Mouse (Mus musculus): ENCODE measurements around the gene 2200002D01Rik.

2200002D01Rik gene

DNA sequence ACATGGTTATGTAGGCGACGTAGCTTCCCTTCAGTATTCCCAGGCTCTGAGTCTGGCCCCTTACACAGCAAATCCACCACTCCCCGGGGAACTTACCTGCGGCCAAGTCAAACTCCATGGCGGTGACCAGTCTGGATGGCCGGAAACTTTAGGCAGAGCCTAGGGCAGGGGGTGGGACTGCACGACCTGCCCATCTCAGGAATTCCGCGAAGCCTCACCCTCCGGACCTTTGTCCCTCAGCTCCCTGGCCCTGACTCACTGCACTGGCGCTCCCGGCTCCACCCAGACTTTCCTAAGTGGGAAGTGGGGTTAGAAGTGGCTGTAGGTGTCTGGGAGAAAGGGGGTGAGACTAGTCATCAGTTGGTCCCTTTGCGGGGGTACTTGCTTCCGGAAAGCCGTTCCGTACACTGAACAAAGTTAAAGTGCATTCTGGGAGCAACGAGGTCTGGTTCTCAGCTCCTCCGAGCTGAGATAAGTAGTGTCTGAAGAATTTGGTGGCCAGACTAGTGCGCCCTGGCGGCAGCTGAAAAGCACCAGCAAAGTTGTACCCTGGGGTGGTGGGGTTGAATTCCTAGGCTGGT lies at the start of gene 2200002D01Rik:
2200002D01Rik (minus strand) TSS at position 206 of the 581 bp plus-strand sequence.
- DNase-seq, result peak; percentile 49 to 51

DNA sequence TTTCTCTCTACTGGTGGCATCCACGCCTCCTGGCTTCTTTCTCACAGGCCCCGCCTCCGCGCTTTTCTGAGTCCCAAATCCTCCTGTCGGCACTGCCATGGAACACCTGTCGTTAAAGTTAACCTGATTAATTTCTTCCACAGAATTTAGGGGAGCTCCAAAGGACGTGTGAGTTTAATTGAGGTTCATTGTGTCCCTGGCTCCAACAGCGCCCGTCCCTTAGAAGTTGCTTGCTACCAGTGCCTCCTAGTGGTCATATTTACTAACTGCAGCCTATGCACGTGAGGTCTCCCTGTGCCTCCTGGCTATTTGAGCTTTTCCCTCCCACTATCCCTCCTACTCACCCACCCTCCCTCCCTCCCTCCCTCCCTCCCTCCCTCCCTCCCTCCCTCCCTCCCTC lies 48.7 kb upstream of the 2200002D01Rik start:
- DNase-seq, result peak; percentile 54 to 60

DNA sequence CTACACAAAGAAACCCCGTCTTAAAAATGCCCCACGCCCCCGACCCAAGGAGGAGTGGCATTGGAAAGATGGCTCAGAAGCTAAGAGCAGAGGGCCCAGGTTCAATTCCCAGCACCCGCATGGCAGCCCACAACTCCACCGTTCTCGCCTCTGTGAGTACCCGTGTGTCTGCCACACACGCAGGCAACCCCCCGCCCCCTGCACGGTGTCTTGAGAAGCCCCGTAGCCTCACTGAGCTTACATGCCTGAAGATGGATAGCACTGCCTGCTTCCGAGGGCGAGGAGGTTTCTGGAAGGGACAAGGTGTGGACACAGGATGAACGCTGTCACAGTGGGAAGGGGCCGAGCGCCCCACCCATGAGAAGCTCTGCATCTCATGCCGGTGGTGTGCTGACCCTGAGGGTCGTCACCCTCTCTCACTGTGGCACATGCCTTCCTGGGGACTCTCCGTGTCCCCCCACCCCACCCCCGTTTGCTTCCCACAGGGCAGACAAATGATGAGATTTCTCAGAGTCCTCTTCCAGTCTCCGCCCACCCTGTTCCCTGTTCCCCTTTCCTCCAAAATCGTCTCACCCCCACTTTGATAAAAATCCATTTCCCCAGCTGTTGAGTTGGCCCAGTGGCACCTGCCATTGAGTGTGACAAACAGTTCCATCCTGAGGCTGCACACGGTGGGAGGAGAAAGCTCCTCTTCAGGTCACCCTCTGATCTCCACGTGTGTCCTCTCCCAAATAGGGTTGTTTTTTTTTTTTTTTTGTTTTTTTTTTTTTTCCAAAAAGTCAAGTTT lies 47.8 kb upstream of the 2200002D01Rik start:
- DNase-seq, result no peak

DNA sequence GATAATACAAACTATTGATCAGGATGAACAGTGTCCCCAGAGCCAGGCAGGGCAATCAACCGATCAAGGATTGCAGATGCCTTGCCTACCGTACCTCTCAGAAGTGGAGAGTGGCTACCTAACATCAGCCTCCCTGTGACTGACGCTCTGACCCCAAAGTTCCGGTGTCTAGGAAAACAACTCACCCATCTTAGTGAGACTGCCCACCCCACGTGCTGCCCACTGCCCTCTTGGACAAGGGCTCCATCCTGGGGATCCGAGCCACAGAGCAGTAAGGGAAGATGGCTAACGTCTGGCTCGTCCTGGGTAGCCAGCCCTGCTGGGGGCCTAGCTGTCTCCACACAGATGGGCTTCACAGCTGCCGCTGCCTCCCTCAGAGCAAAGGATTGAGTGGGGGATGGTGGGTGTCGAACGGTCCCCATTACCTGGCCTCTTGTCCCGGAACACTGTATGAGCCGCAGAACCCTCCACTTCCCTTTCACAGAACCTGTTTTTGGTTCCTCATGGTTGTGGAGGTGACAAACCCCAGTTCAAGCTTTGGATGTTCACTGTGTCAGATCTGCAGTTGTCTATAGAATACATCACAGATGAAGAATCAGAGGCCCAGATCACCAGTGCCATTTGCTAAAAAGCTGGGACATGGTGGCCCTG lies 46.0 kb upstream of the 2200002D01Rik start:
- no peak for DNase-seq

DNA sequence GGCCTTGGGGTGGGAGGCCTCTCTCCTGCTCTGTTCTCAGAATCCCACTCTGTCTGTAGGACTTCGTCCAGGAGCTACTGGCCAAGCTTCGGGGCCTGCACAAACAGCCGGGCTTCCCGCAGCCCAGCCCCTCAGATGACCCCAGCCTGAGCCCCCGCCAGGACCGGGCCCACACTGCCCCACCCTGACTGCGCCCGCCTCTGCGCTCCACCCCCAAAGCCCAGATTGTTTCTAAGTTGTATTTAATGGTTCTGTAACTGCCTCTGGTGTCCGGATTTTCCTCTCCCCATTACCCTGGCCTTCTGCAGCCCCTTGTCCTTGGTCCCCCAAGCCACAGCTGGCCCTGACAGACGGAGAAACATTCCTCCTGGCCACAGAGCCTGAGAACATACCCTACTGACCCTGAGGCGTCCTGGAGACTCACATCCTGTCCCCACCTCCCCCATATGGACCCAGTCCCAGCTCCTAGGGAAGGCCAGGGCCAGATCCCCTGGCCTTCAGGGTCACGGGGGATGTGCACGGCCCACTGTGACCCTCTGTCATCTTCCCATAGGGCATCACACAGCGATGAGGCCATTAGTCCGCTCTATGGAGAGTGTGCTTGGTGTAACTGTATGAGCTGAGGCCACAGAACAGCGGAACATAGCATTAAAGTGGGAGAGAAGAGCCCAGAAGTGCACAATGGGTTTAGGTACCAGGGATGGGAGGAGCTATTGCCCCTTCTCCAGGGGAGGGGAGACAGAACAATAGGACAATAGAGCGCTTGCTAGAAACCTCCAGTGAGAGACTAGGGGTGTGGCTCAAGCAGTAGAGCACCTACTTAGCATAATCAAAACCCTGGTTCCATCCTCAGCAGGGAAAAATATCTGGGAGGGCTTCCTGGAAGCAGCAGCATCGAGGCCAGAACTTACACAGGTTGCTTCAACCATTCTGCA lies 45.1 kb upstream of the 2200002D01Rik start:
- DNase-seq, result no peak

DNA sequence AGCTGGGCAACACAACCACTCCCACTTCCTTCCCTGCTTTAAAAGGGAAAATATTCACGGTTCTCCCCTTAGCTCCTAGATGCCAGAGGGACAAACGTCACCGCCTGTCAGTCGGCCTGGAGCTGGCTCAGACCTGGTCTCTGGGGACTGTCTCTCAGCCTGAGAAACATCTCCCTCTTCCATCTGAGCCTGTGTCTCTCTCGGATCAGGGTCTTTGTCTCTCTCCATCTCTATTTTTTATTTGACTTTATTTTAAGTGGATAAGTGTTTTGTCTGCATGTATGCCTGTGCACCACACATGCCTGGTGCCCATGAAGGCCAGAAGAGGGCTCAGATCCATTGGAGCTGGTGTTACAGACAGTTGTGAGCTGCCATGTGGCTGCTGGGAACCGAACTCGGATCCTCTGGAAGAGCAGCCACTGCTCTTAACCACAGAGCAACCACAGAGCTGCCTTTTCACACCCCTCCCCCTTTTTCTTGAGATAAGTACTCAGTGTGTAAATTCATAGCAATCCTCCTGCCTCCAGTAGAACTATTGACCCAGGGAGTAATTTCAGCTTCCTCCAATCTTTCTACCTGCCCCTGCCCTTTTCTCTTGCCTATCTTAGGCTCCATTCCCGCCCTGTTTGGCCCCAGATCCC lies 44.3 kb upstream of the 2200002D01Rik start:
- DNase-seq, result no peak

DNA sequence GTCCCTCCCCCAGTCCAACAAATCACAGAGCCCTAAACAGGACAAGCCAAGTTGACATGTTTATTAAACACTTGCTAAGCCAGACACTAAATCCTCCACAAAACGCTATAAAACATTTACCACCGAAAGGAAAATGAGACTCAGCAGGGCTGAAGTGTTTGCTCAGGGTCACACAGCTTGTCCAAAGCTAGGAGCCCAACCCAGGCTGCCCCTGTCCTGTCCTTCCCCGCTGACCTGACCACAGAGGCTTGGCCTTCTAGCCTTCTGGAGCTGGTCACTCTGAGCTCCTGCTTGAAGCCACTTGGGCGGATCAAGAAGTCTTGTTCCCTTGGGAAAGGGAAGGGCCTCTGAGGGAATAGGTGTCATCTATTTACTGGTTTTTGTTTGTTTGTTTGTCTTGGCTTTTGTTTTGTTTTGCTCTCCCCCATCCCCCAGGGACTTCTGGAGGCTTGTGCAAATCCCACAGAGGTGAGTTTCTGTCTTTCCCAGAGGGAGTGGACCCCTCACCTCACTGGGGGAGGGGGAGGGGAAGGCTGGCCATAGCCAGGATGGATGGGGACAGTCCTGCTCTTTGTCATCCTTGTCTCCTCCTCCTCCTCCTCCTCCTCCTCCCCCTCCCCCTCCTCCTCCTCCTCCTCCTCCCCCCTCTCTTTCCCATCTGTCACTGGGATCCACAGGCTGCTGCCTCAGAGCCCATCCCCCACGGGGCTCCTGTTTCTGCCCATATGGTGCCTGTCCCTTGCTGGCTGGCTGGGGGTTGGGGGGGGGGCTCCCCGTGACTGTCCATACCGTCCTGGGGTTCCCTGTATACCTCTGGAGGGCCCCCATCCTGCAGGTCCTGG lies 43.6 kb upstream of the 2200002D01Rik start:
- DNase-seq, result no peak

DNA sequence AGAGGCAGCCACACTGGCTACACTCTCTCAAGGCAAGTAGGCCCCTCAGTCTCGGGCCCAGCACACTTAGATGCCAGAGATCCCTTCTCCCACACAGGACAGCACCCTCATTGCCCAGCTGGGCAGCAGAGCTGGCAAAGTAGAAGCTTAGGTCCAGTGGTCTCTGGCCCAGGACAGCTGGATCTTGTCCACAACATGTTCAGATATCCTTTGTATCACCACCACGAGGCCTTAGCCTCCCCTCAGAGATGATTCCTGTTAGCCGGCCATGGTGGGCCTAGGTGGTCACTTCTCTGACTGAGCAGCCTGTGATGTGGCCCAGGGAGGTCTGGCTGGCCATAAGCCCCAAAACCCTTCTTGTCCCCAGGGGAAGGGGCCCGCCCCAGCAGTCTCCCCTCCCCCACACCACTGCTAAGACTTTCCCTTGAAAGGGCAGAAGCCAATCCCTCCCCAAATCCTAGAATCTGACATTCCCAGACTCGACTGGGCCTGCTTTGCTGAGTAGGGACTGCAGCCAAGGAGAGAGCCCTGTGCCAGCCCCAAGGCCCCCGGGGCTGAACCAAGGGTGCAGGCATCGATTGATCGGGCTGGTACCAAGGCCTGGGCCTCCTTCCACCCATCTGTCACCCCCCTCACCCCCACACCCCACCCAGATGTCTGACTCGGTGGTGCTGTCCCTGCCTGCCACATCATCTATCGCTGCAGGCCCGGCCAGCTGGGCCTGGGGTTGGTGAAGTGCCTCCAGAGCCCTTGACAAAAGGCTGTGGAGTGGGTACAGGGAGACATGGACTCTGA lies 42.6 kb upstream of the 2200002D01Rik start:
- DNase-seq, result no peak

DNA sequence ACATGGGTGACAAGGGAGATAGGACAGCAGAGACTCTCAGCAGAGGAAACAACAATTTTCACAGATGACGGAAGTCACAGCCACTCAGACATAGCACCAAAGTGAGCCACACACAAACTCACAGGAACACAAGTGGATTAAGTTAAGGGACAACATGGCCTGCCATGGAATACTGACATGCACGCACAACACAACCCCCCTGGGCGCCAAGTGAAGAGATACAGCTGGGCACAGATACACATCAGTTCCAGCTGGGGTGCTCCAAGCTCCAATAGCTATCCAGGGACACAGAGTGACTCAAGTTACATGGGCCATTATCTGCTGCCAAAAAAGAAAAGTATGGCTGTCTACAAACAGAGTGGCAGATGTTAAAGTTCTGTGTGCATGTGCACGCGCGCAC lies 41.6 kb upstream of the 2200002D01Rik start:
- no peak for DNase-seq

DNA sequence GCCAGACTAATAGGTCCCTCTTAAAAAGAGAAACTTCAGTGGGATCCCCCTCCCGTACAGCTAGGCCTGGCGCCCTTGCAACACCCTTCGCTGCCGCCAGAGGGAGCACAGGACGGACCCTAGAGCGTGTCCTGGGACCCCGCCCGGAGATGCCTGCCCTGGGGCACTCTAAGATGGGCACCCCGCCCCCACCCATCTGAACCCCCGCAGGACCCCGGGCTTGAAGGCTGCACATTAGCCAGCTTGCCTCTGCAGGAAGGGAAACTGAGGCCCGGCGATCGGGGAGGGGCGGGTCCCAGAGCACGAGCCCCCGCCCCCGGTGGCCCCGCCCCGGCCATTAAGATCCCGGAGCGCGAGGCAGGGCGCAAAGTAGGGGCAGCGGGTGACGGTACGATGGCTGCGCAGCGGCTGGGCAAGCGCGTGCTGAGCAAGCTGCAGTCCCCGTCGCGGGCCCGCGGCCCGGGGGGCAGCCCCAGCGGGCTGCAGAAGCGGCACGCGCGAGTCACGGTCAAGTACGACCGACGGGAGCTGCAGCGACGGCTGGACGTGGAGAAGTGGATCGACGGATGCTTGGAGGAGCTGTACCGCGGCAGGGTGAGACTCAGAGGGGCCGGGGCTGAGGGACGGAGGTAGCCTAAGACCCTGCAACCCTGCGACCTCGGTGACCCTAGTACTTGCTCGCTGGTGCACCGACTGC lies 40.8 kb upstream of the 2200002D01Rik start, which contains the start of gene Ppp1r14a:
Ppp1r14a (plus strand) TSS at position 367 of the 697 bp plus-strand sequence.
- DNase-seq, result peak; percentile 83 to 85

DNA sequence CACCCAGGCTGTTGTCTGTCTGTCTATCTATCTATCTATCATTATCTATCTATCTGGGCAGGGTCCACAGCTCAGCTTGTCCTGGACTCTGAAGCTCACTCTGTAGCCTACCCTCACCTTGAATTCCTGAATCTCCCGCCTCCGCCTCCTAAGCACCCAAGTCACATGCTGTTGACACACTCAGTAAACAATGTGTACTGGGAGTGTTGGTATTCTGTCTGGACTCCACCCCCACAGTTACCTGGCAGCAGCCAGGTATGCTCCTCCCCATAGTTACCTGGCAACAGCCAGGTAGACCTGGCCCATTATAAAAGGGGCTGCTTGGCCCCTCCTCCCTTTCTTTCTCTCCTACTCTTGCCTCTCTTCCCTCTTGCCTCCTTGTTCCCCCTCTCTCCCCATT lies 39.8 kb upstream of the 2200002D01Rik start:
- no peak for DNase-seq

DNA sequence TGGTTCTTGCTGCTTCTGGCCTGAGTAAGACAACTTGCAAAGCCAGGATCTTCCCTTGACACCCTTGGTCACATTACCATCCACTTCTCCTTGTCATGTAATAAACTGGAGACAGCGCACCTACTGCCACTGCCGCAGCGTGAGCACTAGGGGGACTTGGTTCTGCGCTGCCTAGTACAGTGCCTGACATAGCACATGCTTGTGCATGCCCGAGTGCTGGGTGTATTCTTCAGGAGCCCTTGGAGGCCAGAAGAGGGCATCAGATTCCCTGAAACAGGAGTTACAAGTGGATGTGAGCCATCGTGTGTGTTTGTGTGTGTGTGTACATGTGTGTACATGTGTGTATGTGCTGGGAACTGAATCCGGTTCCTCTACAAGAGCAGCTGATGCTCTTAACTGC lies 39.2 kb upstream of the 2200002D01Rik start:
- DNase-seq, result no peak

DNA sequence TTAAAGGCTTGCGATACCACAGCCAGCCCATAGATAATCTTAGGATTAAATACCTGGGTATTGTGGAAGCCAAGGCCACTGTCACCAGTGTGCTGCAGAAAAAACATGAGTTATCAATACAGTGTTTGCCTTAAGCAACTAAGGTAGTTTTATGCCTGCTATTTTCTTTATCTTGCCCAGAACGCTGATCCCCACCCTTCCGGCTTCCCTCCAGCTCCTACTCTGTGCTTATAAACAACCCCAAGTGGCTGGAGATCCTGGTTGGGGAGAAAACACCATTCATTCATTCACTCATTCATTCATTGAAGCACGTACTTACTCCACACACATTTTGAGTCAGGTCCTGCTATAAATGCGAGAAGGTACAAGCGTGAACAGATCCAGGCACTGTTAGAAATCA lies 36.3 kb upstream of the 2200002D01Rik start:
- DNase-seq, result no peak

DNA sequence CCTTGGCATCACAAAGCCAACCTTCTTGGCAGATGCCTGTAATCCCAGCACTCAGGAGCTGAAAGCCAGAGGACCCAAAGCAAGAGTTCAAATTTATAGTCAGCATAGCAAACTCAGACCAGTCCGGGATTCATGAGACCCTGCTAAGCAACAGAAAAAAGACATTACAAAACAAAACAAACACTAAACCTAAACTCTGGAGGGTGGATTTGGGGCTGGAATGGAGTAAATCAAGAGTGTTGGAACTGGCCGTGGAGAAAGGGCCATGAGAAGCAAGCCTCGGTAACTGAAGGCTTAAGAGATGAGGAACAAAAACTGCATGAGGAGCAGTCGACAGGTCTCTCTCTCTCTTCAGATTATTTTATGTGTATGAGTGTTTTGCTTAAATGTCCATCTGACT lies 35.6 kb upstream of the 2200002D01Rik start:
- DNase-seq, result no peak

DNA sequence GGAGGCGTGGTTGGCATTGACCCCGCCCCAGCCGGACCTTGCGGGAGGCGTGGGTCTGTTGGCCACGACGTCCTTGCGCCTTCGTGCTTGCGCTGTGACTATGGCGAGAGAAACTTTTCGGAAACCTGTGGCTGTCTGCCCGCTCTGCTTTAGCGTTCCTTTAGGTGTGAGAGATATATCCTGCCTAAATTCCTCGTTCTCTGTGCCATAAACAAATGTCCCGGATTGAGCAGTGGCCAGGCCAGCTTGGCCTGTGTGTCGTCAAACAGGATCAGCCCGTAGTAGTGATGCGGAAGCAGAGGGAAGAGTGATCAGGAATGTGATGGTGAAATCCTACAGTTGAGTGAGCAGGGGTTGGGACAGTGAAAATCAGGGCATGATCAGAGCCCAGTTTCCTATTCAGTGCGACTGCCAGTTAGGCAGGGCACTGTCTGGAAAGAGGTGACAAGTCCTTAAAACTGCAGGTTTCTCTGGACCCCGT lies 33.8 kb upstream of the 2200002D01Rik start:
- DNase-seq, result no peak

DNA sequence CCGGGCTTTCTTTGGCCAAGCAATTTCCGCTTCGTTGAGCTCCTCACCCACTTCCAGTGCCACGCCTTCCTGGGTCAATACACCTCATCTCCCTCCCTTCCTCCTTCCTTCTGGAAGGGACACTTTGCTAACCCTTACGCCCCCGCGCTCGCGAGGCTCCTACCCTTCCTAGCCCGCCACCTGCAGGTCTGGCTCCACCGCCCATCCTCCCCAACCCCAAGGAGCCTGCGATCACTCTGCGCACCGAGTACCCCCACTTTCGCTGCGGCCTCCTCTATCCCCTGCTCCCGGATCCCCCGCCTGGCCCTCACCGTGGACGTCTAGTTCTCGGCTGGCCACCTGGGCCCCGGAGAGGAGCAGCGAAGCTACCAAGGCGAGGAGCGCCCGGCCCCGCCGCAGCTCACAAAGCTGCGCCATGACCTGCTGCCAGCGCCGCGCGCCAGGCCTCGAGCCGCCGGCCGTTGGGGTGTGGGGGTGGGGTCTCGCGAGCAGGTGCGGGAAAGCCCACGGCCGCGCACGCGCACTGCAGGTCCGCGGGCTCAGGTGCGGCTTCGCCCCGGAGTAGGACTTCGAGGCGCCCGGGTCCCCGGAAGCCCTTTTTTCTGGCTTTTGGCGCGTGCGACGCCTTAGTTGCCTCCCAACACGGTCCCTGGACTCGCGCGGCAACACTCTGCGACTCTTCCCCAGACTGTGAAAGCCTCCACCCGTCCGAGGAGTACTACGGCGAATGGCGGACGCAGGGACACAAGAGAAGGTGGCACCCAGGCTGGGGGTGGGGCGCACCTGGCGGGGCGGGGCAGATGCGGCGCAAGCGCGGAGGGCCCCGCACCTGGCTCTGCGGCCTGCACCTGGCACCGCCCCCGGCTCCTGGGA lies 33.2 kb upstream of the 2200002D01Rik start, which contains the start of gene Spint2:
Spint2 (minus strand) TSS at position 712 of the 873 bp plus-strand sequence.
- DNase-seq, result peak; percentile 85 to 87

DNA sequence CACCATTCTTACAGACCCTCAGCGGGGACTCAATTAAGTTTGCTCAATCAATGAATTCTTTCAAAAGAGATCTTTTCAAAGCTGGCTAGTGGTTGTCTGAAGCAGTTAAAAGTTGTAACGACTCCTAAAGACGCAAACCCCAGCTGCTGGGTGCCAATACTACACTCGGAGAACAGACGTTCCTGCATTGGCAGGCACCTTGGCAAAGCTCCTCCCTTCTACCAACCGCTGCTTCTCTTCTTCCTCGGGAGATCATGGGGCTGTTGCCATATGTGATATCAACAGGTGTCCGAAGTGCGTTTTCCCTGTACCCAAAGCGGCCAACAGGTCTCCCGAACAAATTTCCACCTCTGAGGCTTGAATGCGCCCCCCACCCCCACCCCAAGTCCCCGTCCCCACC lies 32.5 kb upstream of the 2200002D01Rik start:
- DNase-seq, result peak; percentile 53 to 64

DNA sequence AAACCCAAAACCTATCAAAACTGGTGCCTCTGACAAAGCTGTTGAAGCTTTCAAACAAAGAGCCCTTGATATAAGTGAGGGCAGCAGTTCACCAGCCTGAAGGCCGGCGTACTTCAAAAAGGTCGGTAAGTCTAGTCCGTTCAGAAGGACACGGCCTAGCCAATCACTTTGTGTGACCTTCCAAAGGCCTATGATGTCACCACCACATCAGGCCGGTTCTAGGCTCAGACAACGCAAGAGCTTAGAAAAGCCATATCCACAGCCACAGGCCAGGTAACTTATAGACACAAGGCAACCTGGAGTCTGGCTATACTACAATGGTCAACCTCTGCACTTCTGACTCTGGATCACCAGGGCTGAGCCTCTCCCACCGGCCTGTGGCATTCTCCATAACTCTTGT lies 31.7 kb upstream of the 2200002D01Rik start:
- DNase-seq, result peak in 1 of 2 experiments; percentile 9
